Mouse (Mus musculus) inflammation-experienced regulatory T-cells, adult 6 months (primary cell): Measurements from ENCODE around the gene Obp2b. TPM values are rescaled to one million over a fixed set of nuclear protein-coding genes. Genes with fewer than 3 reads are reported as not detected.

ENCODE experiments used
- ATAC-seq: one replicate; pipeline ENCODE4 v1.8.0; 2017
- polyA plus RNA-seq, 3 experiments: library from polyadenylated mRNA; unstranded; fragments of 100-300 nt; shearing (Covaris generic); gene quantifications; one replicate each; pipeline ENCODE4 v1.2.1; 2017

The Obp2b gene
- polyA plus RNA-seq, 3 experiments from 2014 or later: not detected

GRCm38 (mm10) chr2:25779076-25779475 lies 42.3 kb downstream of the Obp2b start:
- ATAC-seq: no peak

- no peak for ATAC-seq
Observed at GRCm38 (mm10) chr2:25780921-25781320, 44.1 kb downstream of the Obp2b start.

- no peak for ATAC-seq
Observed at GRCm38 (mm10) chr2:25781957-25782356, 45.1 kb downstream of the Obp2b start, which contains the start of gene Gm13539. TSS of gene Gm13539 (plus strand) at chr2:25782257.

GRCm38 (mm10) chr2:25785573-25786322 lies 48.9 kb downstream of the Obp2b start:
- ATAC-seq: no peak

- no peak for ATAC-seq
Observed at GRCm38 (mm10) chr2:25789092-25789491, 52.3 kb downstream of the Obp2b start.

Other genes starting within 250 kb of the Obp2b start
- gene Lcn12, start 243.1 kb upstream of the Obp2b start, polyA plus RNA-seq: not detected
- gene Fbxw5, start 236.3 kb upstream of the Obp2b start, polyA plus RNA-seq: 10 to 100 TPM; 49.1 to 88.0 (median 76.8) TPM
- gene C8g, start 235.3 kb upstream of the Obp2b start, polyA plus RNA-seq: 1 to 10 TPM; 2.1 to 5.1 (median 3.4) TPM
- 10 to 100 TPM; 74.8 to 85.3 (median 76.1) TPM for gene Traf2, start 190.1 kb upstream of the Obp2b start, polyA plus RNA-seq
- gene Edf1, start 179.2 kb upstream of the Obp2b start, polyA plus RNA-seq: 100 to 1,000 TPM; 246 to 394 (median 269) TPM
- gene Mamdc4, start 162.2 kb upstream of the Obp2b start, polyA plus RNA-seq: 1 to 10 TPM in 2 of 3 experiments, under 1 TPM in 1; 0.85 to 2.2 (median 1.3) TPM
- gene Phpt1, start 161.8 kb upstream of the Obp2b start, polyA plus RNA-seq: 10 to 100 TPM; 37.0 to 64.3 (median 56.2) TPM
- under 1 TPM in 1 of 3 experiments, not detected in 2; 0.07 TPM for gene Ajm1, start 155.3 kb upstream of the Obp2b start, polyA plus RNA-seq
- 10 to 100 TPM; 14.0 to 28.3 (median 18.0) TPM for gene Rabl6, start 128.5 kb upstream of the Obp2b start, polyA plus RNA-seq
- not detected for gene Ccdc183, start 119.3 kb upstream of the Obp2b start, polyA plus RNA-seq
- gene Tmem141, start 115.0 kb upstream of the Obp2b start, polyA plus RNA-seq: 1 to 10 TPM in 2 of 3 experiments, under 1 TPM in 1; 0.80 to 2.2 (median 1.1) TPM
- gene Fcna, start 109.0 kb upstream of the Obp2b start, polyA plus RNA-seq: under 1 TPM in 1 of 3 experiments, not detected in 2; 0.96 TPM
- not detected for gene Lcn8, start 83.9 kb upstream of the Obp2b start, polyA plus RNA-seq
- not detected for gene Lcn5, start 79.1 kb upstream of the Obp2b start, polyA plus RNA-seq
- not detected for gene Lcn6, start 60.2 kb upstream of the Obp2b start, polyA plus RNA-seq
- 1 to 10 TPM in 2 of 3 experiments, not detected in 1; 1.1 to 1.4 TPM for gene Lcn10, start 54.3 kb upstream of the Obp2b start, polyA plus RNA-seq
- gene Obp2a, start 37.0 kb upstream of the Obp2b start, polyA plus RNA-seq: not detected
- gene Bmyc, start 30.3 kb upstream of the Obp2b start, polyA plus RNA-seq: 100 to 1,000 TPM in 1 of 3 experiments, 10 to 100 TPM in 2; 31.0 to 105 (median 84.4) TPM
- gene Lcn3, start 28.6 kb downstream of the Obp2b start, polyA plus RNA-seq: not detected
- gene Lcn11, start 40.0 kb downstream of the Obp2b start, polyA plus RNA-seq: not detected
- gene Gm13539, start 45.2 kb downstream of the Obp2b start, polyA plus RNA-seq: not detected
- gene Glt6d1, start 78.8 kb downstream of the Obp2b start, polyA plus RNA-seq: not detected
- not detected for gene Lcn9, start 86.1 kb downstream of the Obp2b start, polyA plus RNA-seq
- gene Sohlh1, start 110.2 kb downstream of the Obp2b start, polyA plus RNA-seq: under 1 TPM in 2 of 3 experiments, not detected in 1; 0.46 to 0.52 TPM
- gene Kcnt1, start 126.7 kb downstream of the Obp2b start, polyA plus RNA-seq: not detected
- 10 to 100 TPM in 1 of 3 experiments, 1 to 10 TPM in 2; 7.0 to 13.6 (median 8.6) TPM for gene Camsap1, start 246.3 kb downstream of the Obp2b start, polyA plus RNA-seq